Mouse (Mus musculus): ENCODE data around the gene Bcas2. TPM values are rescaled to one million over a fixed set of nuclear protein-coding genes. Genes with fewer than 3 reads are reported as not detected.

The Bcas2 gene
- total RNA-seq (2021), result 10 to 100 TPM; 53.5 to 55.6 TPM
- long read RNA-seq, experiment 1, transcript Bcas2-201 (7 exons, 1,467 nt), result major isoform, 72 of 87 reads
- long read RNA-seq, experiment 1, partial matches to known transcripts, result 1 of 87 reads
- long read RNA-seq, experiment 1, other reads (novel, unspliced or antisense), result 6 of 87 reads
- long read RNA-seq, experiment 2, transcript Bcas2-201 (7 exons, 1,467 nt), result major isoform, 93 of 103 reads
- long read RNA-seq, experiment 2, partial matches to known transcripts, result 0 of 103 reads
- long read RNA-seq, experiment 2, other reads (novel, unspliced or antisense), result 7 of 103 reads

- peak; percentile 99 for DNase-seq
These were observed at the start of gene Bcas2 for GRCm38 (mm10) chr3:103171505-103172267. Gene Bcas2, plus strand, starts transcription at chr3:103171655.

DNA sequence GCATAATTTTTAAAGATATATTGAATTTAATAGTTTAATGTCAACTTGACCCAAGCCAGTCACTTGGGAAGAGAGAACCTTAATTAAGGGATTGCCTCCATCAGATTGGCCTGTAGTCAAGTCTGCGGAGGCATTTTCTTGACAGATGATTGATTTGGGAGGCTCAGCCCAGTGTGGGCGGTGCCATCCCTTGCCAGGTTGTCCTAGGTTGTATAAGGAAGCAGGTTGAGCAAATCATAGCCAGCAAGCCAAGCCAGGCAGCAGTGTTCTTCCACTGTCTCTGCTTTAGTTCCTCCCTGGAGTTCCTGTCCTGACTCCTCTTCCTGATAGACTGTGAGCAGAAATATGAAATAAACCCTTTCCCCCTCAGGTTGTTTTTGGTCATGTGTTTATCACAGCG is 47.8 kb upstream of the Bcas2 start:
- no peak for DNase-seq

GRCm38 (mm10) chr3:103126138-103126537 is 45.3 kb upstream of the Bcas2 start:
- DNase-seq, result no peak

DNA sequence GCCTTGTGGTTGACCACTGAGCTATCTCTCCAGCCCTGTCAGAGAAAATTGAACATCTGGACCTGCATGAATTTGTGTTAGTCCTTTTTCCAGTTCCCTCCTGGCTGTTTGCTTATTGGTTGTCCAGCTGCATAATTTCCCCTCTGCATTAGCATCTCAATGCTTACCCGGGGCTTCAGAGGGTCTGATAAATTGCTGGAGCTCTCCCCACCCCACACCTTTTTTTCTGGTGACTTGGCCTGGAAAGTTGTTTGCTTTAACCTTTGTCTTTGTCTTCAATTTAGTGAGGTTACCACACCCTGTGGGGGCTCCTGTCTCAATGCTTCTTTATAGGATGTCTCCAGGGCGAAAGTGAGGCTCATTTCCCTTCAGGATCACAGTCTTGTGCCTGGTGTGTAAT is 44.3 kb upstream of the Bcas2 start:
- DNase-seq, result no peak

DNA sequence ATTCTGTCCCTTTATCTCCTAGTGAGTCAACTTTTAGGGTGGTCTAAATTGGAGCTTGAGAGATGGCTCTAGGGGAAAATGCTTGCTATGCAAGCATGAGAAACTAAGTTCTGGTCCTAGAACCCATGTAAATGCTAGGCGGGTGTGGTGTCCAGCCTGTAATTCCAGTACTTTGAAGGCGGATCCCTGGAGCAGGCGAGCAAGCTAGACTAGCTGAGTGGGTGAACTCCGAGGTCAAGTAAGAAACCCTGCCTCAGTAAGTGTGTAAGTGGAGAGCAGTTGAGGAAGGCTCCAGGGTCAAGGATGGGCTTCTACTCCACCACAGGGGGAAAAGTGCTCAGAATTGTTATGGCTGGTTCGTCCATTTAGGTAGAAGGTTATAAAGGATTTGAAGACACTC is 43.7 kb upstream of the Bcas2 start:
- DNase-seq, result no peak

- DNase-seq, result no peak
These were observed 43.2 kb upstream of the Bcas2 start for GRCm38 (mm10) chr3:103128251-103128650.

GRCm38 (mm10) chr3:103129367-103130159 is 41.9 kb upstream of the Bcas2 start:
- DNase-seq, result no peak

- DNase-seq, result no peak
These were observed 41.2 kb upstream of the Bcas2 start for GRCm38 (mm10) chr3:103130236-103130751.

GRCm38 (mm10) chr3:103133098-103133497 is 38.4 kb upstream of the Bcas2 start:
- no peak for DNase-seq

- no peak for DNase-seq
These were observed 34.9 kb upstream of the Bcas2 start for GRCm38 (mm10) chr3:103136414-103137077.

DNA sequence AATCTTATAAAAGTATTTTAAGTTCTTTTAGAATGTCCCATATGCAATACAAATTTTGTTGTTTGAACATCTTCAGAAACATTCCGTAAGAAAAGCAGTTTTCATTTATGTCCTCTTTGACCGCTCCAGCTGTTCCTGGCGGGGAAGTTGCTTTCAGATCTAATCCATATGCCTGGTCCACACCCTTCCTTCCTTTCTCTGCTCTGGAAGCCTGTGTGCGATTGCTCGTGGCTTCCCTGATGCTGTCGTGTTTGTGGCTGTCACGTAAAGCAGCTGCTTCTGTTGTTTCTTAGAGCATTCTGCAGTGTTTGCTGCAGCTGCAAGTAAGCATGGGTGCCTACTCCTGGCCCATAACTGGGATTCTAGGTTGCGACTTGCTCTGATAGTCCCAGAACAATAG is 32.4 kb upstream of the Bcas2 start:
- DNase-seq, result no peak

- DNase-seq, result peak; percentile 18
These were observed 31.2 kb upstream of the Bcas2 start for GRCm38 (mm10) chr3:103140095-103140838.

DNA sequence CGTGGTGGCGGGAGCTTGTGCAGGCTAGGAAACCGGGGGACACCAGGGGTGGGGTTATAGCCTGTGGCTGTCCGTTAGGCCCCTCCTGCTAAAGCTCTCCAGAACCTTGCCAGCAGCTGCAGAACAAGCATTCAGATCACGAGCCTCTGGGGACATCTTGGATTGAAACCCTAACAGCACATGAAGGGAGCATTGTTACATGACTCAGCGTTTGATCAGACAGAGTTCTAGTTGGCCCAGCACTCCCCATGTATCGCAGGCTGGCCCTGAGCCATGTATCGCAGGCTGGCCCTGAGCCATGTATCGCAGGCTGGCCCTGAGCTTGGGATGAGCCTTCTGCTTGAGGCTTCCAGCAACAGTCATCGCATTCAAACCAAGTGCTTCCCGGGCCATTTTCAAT is 30.2 kb upstream of the Bcas2 start:
- peak; percentile 25 for DNase-seq

GRCm38 (mm10) chr3:103142366-103142765 is 29.1 kb upstream of the Bcas2 start:
- no peak for DNase-seq

DNA sequence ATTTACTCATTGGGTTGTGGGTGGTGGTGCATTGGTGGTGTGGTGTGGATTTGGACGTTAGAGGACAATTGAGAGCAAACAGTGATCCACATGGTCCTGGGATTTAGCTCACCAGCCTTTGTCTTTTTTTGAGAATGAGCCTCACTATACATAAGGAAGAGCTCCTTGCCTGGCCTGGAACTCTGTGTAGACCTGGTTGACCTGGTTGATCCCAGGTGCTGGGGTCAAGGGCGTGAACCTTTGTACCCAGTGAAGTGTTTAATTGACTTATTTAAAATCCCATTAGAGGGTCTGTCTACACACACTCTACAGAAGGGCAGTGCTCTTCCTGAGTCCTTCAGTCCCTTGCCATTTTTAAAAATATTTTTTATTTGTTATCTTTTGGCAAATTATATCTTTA is 26.1 kb upstream of the Bcas2 start:
- DNase-seq, result no peak

GRCm38 (mm10) chr3:103145791-103146190 is 25.7 kb upstream of the Bcas2 start:
- DNase-seq, result no peak

DNA sequence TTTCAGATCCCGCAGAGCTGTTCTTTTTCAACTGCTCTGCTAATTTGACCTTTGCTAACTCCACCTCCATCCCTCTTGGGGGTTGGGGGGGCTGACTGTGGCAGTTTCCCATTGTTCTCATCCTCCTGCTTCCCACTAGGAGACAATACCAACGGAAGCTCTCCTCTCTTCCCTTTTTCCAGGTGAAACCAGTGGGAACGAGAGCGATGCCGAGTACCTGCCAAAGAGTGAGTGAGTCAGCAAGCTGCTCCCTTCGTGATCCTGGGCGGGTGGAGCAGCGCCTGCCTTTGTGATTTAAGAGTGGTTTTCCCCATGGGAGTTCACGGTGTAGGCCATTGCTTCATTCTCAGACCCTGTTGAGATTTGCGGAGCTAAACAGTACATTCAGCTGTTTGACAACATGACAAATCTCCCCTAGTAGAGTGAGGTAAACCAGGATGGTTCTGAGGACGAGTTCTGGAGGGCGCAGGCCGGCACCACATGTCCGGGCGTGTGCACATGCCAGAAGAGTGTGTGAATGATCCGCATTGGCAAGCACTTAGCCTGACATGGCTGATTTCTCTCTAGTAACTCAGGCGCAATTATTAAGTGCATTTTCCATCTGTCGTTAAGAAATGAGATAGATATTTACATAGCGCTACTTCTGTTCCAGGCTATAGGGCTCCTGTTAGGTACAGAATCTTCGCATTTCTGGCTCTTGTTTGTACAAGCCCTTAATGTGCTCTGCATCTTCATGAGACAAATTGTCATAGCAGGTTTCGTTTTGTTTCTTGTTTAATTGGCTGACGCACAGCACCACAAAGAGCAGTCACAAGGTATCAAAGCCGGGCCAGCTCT is 24.9 kb upstream of the Bcas2 start:
- no peak for DNase-seq

GRCm38 (mm10) chr3:103147775-103148174 is 23.7 kb upstream of the Bcas2 start:
- DNase-seq, result no peak

DNA sequence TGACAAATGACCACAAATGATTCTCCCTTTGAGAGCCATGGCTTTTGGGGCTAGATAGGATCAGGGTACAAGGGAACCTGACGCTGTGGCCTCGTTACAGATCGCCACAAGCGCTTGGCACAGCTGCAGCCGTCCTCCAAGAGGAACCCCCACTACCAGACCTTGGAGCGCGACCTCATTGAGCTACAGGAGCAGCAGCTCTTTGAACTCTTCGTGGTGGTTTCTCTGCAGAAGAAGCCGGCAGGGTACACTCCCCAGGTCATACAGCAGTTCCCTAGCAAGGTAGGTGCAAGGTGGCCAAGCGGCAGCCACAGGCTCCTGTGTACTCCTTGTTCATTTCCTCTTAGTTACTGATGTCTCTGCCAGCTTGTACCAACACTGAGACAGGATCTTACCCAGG is 22.5 kb upstream of the Bcas2 start:
- no peak for DNase-seq

- DNase-seq, result no peak
These were observed 17.7 kb upstream of the Bcas2 start for GRCm38 (mm10) chr3:103153761-103154160.

Data from gastrocnemius, postnatal 10 days (tissue).